Mouse (Mus musculus) activated CD4-positive, CD25-positive, alpha-beta regulatory T cell, adult 4 months (primary cell): ENCODE data around the gene Cfap44. TPM values are rescaled to one million over a fixed set of nuclear protein-coding genes. Genes with fewer than 3 reads are reported as not detected.

Experiments
- ATAC-seq: one replicate; pipeline ENCODE4 v1.8.0; 2017
- polyA plus RNA-seq, 2 experiments: library from polyadenylated mRNA; unstranded; fragments of 100-300 nt; shearing (Covaris generic); gene quantifications; one replicate each; pipeline ENCODE4 v1.2.1; 2017

The Cfap44 gene
- not detected for polyA plus RNA-seq

- ATAC-seq: peak; percentile 64
These were observed at the start of gene Cfap44 for GRCm38 (mm10) chr16:44394577-44395243. Cfap44 (plus strand) TSS chr16:44394796.

- ATAC-seq: peak; percentile 98
These were observed 47.3 kb upstream of the Cfap44 start, which contains the start of gene Spice1 for GRCm38 (mm10) chr16:44347071-44347901. Spice1 (plus strand) TSS chr16:44347121.

DNA sequence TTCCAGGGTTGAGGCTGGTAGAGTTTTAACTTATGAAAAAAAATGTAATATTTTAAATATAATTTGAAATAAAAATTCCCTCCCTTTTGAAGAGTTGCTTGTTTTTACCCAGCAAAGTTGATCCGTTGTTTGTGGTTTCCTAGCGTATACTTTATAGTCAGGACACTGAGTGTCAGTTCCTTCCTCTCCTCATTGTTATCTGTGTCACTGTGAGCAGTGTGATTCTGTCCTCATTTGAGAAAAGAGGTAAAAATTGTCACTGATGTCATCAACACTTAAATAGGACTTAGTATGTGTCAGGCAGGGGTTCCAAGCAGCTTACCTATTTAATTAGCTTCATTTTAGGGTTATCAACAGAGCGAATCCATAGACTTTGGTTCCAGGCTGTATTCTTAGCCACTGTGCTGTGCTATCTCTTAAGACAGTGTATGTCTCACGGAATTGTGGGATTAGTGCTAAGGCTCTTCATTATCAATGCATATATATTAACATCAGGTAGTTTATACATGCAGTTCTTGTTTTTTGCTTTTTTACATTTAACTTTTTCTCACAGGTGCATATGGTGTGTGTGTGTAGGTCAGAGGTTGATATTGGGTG is 44.7 kb upstream of the Cfap44 start:
- ATAC-seq: no peak

GRCm38 (mm10) chr16:44356291-44356690 is 38.3 kb upstream of the Cfap44 start:
- peak; percentile 20 for ATAC-seq

DNA sequence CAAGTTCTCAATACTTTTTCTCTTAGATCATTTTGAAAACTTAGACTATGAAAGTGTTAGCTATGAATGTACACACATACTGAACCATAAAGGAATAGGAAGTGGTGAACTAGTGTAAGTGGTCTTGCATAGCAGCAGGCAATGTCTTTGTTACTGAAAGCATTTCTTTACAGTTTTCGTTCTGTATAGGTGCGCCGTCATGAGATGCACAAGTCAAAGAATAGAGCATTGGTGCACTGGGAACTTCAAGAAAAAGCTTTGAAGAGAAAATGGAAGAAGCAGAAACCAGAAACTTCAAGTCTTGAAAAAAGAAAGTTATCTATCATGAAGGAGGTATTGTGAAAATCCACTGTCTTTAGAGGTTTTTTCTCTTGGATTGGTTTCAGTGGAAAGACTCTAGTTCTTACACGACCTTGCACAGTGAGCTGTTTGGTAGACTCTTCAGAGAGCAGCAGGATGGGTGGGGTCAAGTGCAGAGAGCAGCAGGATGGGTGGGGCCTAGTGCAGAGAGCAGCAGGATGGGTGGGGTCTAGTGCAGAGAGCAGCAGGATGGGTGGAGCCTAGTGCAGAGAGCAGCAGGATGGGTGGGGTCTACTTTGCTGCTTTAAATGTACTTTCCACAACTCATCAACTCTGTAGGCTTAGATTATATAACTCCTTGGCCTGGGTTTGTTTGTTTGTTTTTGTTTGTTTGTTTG is 36.9 kb upstream of the Cfap44 start:
- peak; percentile 89 for ATAC-seq

DNA sequence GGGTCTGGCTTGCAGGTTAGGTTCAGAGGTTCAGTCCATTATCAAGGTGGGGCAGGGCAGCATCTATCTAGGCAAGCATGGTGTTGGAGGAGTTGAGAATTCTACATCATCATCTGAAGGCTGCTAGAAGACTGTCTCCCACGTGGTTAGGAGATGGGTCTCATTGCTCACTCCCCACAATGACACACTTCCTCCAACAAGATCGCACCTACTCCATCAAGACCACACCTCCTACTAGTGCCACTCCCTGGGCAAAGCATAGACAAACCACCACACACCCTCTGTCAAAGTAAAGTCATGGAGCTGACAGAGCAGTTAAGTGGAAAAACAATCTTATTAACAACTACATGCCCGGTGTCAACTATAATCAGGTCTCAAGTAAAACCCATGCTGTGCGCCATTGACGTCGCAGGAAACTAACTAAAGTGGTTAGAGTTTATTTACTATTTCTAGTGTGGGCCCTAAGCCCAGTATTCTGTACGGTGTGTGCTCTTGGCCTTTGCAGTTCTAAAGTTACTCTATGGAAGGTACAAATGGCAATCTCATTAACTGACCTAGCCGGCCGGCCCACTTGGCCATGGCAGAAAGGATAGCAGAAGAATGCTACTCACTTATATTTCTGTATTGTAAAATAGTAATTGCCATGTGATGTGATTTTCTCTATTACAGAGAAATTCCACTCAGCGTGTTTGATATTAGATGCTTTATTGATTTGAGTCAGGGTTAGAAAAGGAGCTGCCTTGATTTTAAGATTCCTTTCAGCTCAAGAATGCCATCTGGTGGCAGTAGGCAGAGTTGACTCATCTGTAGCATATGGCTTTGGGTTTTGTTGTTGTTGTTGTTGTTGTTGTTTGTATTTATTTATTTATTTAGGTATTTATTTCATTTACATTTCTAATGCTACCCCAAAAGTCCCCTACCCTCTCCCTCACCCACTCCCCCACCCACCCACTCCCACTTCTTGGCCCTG is 32.4 kb upstream of the Cfap44 start:
- ATAC-seq: peak; percentile 31

- no peak for ATAC-seq
These were observed 29.1 kb upstream of the Cfap44 start for GRCm38 (mm10) chr16:44365522-44365921.

GRCm38 (mm10) chr16:44375459-44375858 is 19.1 kb upstream of the Cfap44 start:
- no peak for ATAC-seq

DNA sequence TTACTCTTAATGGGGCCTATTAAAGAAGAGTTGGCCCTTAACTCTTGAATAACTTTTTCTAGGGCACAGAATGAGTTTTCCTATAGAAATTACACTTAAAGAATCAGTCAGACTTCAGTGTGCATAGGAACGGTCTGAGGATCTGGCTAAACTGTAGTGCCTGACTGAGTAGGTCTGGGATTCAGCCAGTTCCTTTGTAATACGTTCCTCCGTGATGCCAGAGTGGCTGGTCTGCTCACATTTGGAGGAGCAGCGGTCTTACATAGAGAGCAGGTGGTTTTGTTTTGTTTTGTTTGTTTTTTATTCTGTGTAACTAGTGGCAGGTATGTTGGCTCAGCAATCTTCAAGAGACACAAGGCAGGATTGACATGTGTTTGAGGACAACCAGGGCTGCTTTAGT is 14.6 kb upstream of the Cfap44 start:
- no peak for ATAC-seq

DNA sequence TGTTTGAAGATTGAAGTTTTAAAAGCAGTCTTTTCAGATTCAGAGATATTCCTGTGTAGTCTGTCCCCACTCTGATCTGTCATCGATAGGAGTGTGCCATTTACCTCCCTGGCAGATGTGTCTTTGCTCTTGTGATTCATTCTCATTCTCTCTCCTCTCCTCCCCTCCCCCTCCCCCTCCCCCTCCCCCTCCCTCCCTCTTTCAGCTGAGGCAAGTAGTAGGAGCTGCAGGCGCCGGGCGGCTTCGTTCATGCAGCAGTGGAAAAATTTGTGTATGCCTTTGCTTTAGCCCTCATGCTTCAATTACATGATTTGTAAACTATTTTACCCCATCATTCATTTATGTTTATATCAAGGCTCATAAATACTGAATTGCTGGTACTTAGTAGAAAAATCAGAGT is 13.0 kb upstream of the Cfap44 start:
- no peak for ATAC-seq

DNA sequence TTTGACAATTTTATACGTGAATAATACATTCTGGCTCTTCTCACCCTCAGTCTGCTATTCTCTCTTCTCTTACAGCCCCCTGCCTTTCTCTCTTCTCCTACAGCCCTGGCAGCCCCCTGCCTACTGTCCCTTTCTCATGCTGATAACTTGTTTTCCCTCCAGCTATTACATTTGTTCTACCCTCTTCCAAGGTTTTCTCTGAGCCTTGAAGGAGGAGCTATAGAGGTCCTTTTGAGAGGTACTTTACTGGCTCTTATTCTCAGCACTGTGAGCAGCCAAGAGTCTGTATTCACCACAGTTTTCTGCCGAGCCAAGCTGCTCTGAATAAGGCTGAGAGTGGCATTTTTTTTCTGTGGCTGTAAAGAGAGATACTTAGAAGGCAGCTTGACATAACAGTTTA is 11.0 kb upstream of the Cfap44 start:
- no peak for ATAC-seq

- no peak for ATAC-seq
These were observed 10.3 kb upstream of the Cfap44 start for GRCm38 (mm10) chr16:44384251-44384650.

GRCm38 (mm10) chr16:44391877-44392548 is 2.6 kb upstream of the Cfap44 start:
- peak; percentile 68 for ATAC-seq

DNA sequence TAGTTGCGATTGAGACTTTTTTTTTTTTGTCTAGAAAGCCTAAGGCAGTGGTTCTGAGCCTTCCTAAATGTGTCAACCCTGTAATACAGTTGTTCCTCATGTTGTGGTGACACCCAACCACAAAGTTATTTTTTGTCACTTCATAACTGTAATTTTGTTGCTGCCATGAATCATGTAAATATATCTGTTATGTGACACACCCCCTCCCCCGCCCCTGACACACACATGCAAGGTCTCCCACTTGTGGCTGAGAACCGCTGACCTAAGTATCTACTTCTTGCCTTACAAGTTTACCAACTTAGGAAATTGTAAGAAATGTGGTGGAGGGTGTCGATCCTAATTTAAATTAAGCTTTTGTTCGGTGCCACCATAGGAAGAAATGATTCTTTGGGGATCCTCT is 10.3 kb downstream of the Cfap44 start:
- no peak for ATAC-seq

GRCm38 (mm10) chr16:44407211-44407610 is 12.6 kb downstream of the Cfap44 start:
- ATAC-seq: no peak

- ATAC-seq: no peak
These were observed 13.7 kb downstream of the Cfap44 start for GRCm38 (mm10) chr16:44408290-44408689.

GRCm38 (mm10) chr16:44410176-44410575 is 15.6 kb downstream of the Cfap44 start:
- no peak for ATAC-seq

- ATAC-seq: no peak
These were observed 23.0 kb downstream of the Cfap44 start for GRCm38 (mm10) chr16:44417596-44417995.

GRCm38 (mm10) chr16:44421735-44422134 is 27.1 kb downstream of the Cfap44 start:
- ATAC-seq: no peak

GRCm38 (mm10) chr16:44423499-44423898 is 28.9 kb downstream of the Cfap44 start:
- ATAC-seq: no peak

- ATAC-seq: no peak
These were observed 33.9 kb downstream of the Cfap44 start for GRCm38 (mm10) chr16:44428456-44428855.
